Mouse (Mus musculus): ENCODE measurements around the gene Tmem199.

The Tmem199 gene

DNA sequence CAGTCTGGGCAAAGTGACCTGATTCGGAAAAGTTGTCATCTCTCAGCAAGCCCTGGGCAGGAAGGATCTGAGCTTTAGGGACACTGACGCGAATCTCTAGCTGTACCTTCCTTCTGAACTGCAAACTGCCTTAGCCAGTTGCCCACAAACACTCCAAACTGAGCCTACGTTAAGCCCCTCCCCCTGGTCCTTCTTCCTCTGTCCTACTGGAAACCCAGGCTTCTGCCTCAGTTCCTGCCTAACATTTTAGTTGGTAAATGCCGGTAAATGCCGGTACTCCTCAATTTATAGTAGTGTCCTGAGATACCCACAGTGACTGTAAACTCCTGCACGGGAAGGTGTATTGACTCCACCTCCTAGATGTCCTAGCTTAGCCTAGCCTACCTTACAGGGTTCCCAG, 28.3 kb downstream of the Tmem199 start:
- DNase-seq (ENCODE audit: low spot score in 2 of 2), result no peak

DNA sequence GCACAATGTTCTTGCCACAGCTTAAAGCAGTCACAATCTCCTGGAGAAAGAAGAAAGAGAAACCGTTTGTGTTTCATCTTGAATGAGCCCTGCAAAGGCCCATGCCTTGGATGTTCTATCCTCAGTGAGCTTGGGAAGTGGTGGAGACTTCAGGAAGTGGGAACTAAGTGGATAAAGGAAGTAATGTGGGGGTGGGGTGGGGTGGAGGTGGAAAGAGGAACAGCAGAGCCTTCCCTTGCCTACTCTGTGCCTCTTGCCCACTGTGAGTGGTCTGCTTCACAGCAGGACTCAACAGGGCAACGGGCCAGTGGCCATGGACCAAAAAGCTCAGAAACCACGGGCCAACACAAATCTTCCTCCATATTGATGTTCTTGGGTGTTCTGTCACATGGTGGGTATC, 36.7 kb downstream of the Tmem199 start:
- no peak for DNase-seq (ENCODE audit: low spot score in 2 of 2)

DNA sequence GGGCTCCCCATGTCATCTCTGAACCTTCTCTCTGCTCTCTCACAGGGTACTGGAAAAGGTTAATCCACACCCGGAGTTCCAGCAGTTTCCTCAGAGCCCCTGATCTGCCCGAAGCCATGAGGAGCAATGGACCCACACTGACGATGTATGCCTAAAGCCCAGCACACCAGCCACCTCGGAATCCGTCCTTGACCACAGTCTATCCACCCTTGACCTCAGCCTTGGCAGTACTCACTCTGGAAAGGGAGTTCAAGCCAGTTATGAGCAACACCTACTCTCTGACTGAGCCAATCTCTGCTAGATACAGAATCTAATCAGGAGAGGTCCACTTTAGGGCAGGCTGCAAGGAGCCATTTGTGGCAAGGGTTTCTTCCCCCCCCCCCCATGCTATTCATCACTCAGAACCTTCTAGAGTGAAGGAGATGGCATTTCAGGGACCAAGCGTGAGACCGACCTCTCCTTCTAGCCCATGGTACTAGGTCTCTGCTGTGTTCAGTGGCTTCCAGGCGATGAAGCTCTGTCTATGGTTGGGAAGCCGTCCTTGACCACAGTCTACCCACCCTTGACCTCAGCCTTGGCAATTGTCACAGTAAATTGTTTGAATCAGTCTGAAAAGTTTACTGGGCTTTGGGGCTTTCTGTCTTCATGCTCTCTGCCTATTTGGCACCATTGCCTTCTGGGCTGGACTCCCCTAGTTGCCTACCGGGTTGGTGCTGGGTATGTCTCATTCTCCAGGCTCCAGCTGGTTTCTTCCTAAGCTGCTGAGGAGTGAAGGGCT, 40.5 kb downstream of the Tmem199 start:
- no peak for DNase-seq (ENCODE audit: low spot score in 2 of 2)

DNA sequence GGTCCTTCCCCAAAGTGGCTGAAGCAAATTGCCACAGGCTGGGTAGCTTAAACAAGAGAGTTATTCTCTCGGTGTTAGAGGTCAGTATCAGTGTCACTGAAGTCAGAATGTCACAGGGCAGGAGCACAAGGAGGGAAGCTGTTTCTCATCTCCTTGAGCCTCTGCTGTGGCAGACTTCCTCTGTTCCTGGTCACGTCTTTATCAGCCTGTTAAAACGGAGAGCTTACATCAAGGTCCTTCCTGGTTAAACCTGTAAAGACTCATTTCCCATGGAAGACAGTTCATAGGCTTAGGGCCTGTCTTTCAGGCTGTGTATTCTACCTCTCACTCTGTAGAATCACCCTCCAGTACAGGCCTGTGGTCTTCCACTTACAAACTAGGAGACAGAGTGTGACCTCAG, 44.0 kb downstream of the Tmem199 start:
- no peak for DNase-seq (ENCODE audit: low spot score in 2 of 2)

DNA sequence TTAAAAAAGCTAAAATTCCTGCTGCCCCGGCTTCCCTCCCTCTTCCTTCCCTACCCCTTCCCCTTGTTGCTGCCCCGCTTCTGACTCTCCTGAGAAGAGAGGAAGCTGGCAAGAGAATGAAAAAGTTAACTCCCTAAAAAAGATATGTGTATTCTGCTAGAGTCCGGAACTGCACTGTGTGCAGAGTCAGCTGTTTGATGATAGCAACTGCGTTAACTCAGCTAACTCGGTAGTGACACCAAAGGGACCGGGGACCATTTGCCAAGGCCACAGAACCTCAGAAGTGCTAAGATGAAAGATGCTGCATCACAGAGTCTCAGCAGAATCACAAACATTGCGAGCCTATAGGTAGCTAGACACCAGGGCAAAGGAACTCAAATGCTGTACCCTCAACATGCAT, 44.5 kb downstream of the Tmem199 start:
- DNase-seq (ENCODE audit: low spot score in 2 of 2), result no peak

DNA sequence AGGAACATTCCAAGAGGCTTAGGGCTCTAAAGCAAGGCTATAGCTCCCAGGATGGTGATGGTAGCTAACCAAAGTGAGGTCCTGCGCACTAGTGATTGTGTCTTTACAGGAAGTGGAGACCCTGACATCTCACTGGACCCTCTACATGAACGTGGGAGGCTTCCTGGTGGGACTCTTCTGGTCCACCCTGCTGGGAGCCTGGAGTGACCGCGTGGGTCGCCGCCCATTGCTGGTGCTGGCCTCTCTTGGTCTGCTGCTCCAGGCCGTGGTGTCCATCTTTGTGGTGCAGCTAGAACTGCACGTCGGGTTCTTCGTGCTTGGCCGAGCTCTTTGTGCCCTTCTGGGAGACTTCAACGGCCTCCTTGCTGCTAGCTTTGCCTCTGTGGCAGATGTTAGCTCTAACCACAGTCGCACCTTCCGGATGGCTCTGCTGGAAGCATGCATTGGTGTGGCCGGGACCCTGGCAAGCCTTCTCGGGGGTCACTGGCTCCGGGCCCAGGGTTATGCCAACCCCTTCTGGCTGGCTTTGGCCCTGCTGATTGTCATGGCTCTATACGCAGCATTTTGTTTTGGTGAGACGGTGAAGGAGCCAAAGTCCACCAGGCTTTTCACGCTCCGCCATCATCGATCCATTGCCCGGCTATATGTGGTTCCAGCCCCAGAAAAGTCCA, 45.6 kb downstream of the Tmem199 start:
- no peak for DNase-seq (ENCODE audit: low spot score in 2 of 2)

DNA sequence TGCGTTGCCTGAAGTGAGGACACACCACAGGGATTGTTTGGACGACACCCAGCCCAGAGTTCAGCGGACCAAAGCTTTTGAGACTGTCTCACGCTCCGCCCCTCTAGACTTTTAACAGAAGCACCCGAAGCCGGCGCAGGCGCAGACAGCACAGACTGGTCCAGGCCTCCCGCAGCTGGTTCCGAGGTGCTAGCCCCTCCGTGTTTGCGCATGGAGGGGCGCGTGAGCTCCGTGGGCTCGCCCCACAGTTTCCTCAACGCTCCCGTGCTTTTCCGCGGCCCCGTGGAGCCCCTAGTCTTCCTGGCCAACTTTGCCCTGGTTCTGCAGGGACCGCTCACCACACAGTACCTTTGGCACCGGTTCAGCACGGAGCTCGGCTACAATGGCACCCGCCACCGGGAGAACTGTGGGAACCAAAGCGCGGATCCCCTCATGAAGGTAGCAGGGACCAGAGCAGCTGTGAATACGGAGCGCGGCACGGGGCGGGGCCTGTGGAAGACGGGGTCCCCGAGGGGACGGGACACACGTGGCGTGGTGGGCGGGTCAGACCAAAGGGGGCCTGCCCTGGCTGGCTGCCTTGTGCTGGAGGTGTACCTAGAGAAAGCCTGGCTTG, 46.3 kb downstream of the Tmem199 start, which contains the start of gene Slc46a1:
Slc46a1 (plus strand) TSS at position 130 of the 613 bp plus-strand sequence.
- DNase-seq (ENCODE audit: low spot score in 2 of 2), result peak; percentile 49 to 51

DNA sequence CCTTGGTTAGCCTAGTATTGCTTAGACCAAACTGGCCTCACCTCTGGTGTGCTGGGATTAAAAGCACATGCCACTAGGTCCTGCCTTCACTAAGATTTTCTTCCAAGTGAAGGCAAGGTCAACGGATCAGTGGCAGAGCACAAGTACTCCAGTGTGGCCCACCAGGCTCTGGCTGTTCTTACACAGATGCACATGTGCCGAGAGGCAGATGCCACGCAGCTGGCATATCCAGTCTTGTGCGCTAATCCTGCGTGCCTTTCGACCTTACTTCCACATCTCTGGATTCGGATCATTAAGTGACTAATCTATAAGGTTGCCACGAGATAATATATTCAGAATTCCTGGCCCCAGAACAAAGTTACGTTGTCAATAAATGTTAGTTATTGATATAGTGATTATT, 46.9 kb downstream of the Tmem199 start:
- DNase-seq (ENCODE audit: low spot score in 2 of 2), result no peak

DNA sequence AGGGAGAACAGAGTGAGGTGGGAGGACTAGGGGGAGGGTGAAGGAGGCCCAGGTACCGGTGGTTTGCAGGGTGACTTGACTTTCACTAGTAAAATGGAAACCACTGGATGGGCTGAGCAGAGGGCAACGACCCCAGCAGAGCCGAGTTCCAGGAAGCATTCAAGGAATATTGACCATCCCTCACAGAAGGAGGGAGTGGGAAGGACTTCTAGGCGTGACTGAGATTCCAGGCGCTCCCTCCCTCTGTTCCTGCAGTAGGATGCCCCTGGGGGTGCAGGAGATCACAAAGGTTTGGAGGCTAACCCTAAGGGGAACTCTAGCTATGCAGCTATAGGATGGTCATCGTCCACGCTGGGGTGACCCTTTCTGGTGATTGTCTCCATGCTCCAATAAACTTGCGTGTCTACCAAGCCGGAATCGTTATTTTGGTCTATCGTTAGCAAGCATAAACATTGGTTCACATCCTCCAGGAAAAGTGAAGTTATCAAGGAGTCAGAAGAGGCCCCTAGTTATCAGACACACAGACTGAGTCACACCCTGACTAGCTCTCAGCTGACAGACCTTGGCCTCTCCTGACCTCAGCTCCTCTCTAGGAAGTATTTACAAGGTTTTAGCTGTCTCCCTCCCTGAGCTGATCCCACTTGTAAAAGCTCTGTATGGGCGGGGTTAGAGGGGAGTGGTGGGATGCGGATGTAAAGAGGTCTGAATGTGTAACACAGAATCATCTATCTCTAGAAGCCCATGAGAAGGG, 48.5 kb downstream of the Tmem199 start:
- DNase-seq (ENCODE audit: low spot score in 2 of 2), result no peak

DNA sequence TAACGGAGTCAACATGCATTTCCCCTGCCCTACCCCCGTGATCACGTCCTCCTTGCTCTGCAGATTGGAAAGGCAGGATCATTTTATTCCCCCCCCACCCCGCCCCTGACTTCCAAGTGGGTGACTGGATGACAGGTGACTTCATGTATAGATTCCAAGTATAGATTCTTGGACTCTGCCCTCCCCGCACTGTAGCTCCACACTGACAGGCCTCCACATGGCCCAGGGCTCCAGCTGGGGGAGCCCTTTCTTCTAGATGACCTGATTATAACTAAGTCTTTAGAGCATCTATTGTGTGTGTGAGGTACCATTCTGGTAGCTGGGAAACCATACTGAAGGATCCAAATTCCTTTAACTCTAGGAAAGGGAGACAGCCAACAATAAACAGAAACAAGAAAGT, 49.3 kb downstream of the Tmem199 start:
- DNase-seq (ENCODE audit: low spot score in 2 of 2), result no peak

DNA sequence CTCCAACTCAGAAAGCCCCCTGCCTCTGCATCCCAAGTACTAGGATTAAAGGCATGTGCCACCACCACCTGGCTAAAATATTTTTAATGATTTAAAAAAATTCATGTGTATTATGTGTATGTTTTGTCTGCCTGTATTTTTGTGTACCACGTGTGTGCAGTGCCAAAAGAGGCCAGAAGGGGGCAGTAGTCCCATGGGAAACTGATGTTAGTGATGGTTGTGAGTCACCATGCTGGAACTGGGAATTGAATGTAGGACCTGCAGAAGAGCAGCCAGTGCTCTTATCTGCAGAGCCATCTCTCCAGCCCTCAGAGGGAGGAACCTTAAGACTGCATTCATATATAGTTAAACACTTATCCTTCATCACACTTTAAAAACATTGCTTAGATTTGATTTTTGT, 50.1 kb downstream of the Tmem199 start:
- DNase-seq (ENCODE audit: low spot score in 2 of 2), result no peak

DNA sequence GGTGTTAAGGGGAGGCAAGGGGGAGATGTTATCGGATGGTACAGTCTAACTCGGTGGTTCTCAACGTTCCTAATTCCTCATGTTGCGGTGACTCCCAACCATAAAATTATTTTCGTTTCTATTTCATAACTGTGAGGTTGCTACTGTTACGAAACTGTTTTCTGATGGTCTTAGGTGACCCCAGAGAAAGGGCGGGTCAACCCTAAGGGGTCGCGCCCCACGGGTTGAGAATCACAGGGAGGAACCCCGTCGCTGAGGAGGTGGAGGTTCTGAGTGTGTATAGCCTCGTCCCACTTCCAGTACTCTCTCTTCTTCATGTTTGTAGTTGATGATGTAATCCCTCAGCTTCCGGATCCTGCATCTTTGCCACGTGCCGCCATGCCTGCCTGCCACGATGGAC, 53.2 kb downstream of the Tmem199 start:
- DNase-seq (ENCODE audit: low spot score in 2 of 2), result no peak

Measured in thymus, postnatal 10 days (tissue).